Mouse (Mus musculus) liver, postnatal 0 days (tissue): ENCODE results near the gene Casp8ap2.

ENCODE experiments used
- CTCF ChIP-seq: sonication (generic); IDR thresholded peaks from 2 replicates; pipeline ENCODE4 v1.5.1; 2016; ENCODE audit warnings: antibody characterized with exemption, low read depth
- EP300 ChIP-seq: IDR thresholded peaks from 2 replicates; pipeline ENCODE4 v1.6.1; 2016; ENCODE audit warnings: antibody characterized with exemption, low read depth, mild to moderate bottlenecking

- TF ChIP-seq CTCF (no peak), EP300 (no peak)
These were observed 67.9 kb downstream of the Casp8ap2 start for GRCm38 (mm10) chr4:32683061-32683582.
